Mouse (Mus musculus): ENCODE measurements around the gene Plcl1.

GRCm38 (mm10) chr1:55705756-55706155, 300.0 kb downstream of the Plcl1 start:
- TF ChIP-seq CTCF (IDR thresholded peaks at IDR 0.05; ENCODE audit: low read depth): no peak
- no peak for TF ChIP-seq EP300 (IDR thresholded peaks at IDR 0.05; ENCODE audit: low read depth)

All from liver, embryonic 14.5 days (tissue).